Mouse (Mus musculus) G1E (cell line): ENCODE data around the gene Pim3.

ENCODE experiments used
- CTCF ChIP-seq: IDR thresholded peaks from 2 replicates; pipeline ENCODE4 v1.5.1; 2012; ENCODE audit warnings: low read depth, low read length, inconsistent platforms, mixed read lengths
- GATA1 ChIP-seq: IDR thresholded peaks from 2 replicates; pipeline ENCODE4 v1.6.1; 2012; ENCODE audit warnings: borderline replicate concordance, low read length, inconsistent platforms, mixed read lengths
- POLR2AphosphoS5 ChIP-seq: IDR thresholded peaks from 2 replicates; pipeline ENCODE4 v1.6.1; 2012; ENCODE audit warnings: low read depth, low read length, inconsistent platforms; ENCODE audit not compliant: insufficient replicate concordance

- TF ChIP-seq GATA1 (no peak), CTCF (no peak), POLR2AphosphoS5 (no peak)
These were observed 20.2 kb upstream of the Pim3 start for GRCm38 (mm10) chr15:88841580-88842299.
